Mouse (Mus musculus): Measurements from ENCODE around the gene Cdk5r1. TPM values are rescaled to one million over a fixed set of nuclear protein-coding genes. Genes with fewer than 3 reads are reported as not detected.

Cdk5r1 gene
- polyA plus RNA-seq, 1 experiment from 2014 or later, result 0.39 TPM

GRCm38 (mm10) chr11:80474175-80474691 lies 2.6 kb upstream of the Cdk5r1 start:
- DNase-seq (ENCODE audit: low spot score), result peak; percentile 46
- TF ChIP-seq EP300 (IDR thresholded peaks at IDR 0.05) (no peak), CTCF (IDR thresholded peaks at IDR 0.05) (peak; percentile 66)

GRCm38 (mm10) chr11:80474846-80475245 lies 2.0 kb upstream of the Cdk5r1 start:
- H3K27me3 ChIP-seq (replicated peaks; ENCODE audit: insufficient read depth, low read length), result no peaks in the 10 kb centered on the region
- TF ChIP-seq EP300 (IDR thresholded peaks at IDR 0.05), result no peak
- TF ChIP-seq CTCF (IDR thresholded peaks at IDR 0.05), result no peak
- H3K9me3 ChIP-seq (ENCODE audit: low read length), result no peaks in the 10 kb centered on the region
- H3K9ac ChIP-seq (replicated peaks; ENCODE audit: low read depth), result no peak overlapping the region
- H3K4me3 ChIP-seq (ENCODE audit: low read depth, low read length), result no peak overlapping the region
- peaks cover 12% of the 10 kb centered on the region for H3K36me3 ChIP-seq (ENCODE audit: insufficient read depth, low read length)
- 78% methylated on average over 11 of the region's 11 CpGs for WGBS
- H3K4me2 ChIP-seq (replicated peaks; ENCODE audit: low read depth, low read length), result no peak overlapping the region
- no peak overlapping the region for H3K27ac ChIP-seq (ENCODE audit: low read length)
- ATAC-seq (no peak), DNase-seq (ENCODE audit: low spot score) (peak; percentile 49)
- H3K4me1 ChIP-seq (ENCODE audit: insufficient read depth, low read depth, low read length), result peaks cover 11% of the 10 kb centered on the region

More at GRCm38 (mm10) chr11:80474175-80474691, 2.6 kb upstream of the Cdk5r1 start:
- no peak overlapping the region for H3K27ac ChIP-seq (ENCODE audit: low read length)
- 32% methylated on average over 2 of the region's 2 CpGs for WGBS
- no peak overlapping the region for H3K4me2 ChIP-seq (replicated peaks; ENCODE audit: low read depth, low read length)
- no peak for ATAC-seq
- H3K9ac ChIP-seq (replicated peaks; ENCODE audit: low read depth), result no peak overlapping the region
- H3K36me3 ChIP-seq (ENCODE audit: insufficient read depth, low read length), result peaks cover 13% of the 10 kb centered on the region
- H3K4me3 ChIP-seq (ENCODE audit: low read depth, low read length), result no peak overlapping the region
- peaks cover 11% of the 10 kb centered on the region for H3K4me1 ChIP-seq (ENCODE audit: insufficient read depth, low read depth, low read length)
- H3K9me3 ChIP-seq (ENCODE audit: low read length), result no peaks in the 10 kb centered on the region
- H3K27me3 ChIP-seq (replicated peaks; ENCODE audit: insufficient read depth, low read length), result no peaks in the 10 kb centered on the region

- peaks cover 7% of the 10 kb centered on the region for H3K36me3 ChIP-seq (ENCODE audit: insufficient read depth, low read length)
- 71% methylated on average over 9 of the region's 9 CpGs for WGBS
- H3K27me3 ChIP-seq (replicated peaks; ENCODE audit: insufficient read depth, low read length), result no peaks in the 10 kb centered on the region
- no peak for TF ChIP-seq EP300 (IDR thresholded peaks at IDR 0.05)
- no peak for TF ChIP-seq CTCF (IDR thresholded peaks at IDR 0.05)
- peaks cover 11% of the 10 kb centered on the region for H3K4me1 ChIP-seq (ENCODE audit: insufficient read depth, low read depth, low read length)
- no peak overlapping the region for H3K27ac ChIP-seq (ENCODE audit: low read length)
- DNase-seq (ENCODE audit: low spot score), result no peak
- no peak overlapping the region for H3K9ac ChIP-seq (replicated peaks; ENCODE audit: low read depth)
- no peak for ATAC-seq
- H3K9me3 ChIP-seq (ENCODE audit: low read length), result no peaks in the 10 kb centered on the region
- H3K4me3 ChIP-seq (ENCODE audit: low read depth, low read length), result no peak overlapping the region
- no peak overlapping the region for H3K4me2 ChIP-seq (replicated peaks; ENCODE audit: low read depth, low read length)
These were observed 1.3 kb upstream of the Cdk5r1 start for GRCm38 (mm10) chr11:80475544-80475943.

- Histone ChIP-seq H3K4me3 (ENCODE audit: low read depth, low read length) (peak overlapping the region; percentile 59), H3K27ac (ENCODE audit: low read length) (peak overlapping the region; percentile 3; the same call in 1 of the 2 replicates), H3K9ac (replicated peaks; ENCODE audit: low read depth) (peak overlapping the region; percentile 35; the same call in 1 of the 2 replicates), H3K4me2 (replicated peaks; ENCODE audit: low read depth, low read length) (peak overlapping the region; percentile 97), H3K9me3 (ENCODE audit: low read length) (no peaks in the 10 kb centered on the region), H3K36me3 (ENCODE audit: insufficient read depth, low read length) (peaks cover 7% of the 10 kb centered on the region; the same call in 1 of the 2 replicates), H3K4me1 (ENCODE audit: insufficient read depth, low read depth, low read length) (peaks cover 11% of the 10 kb centered on the region), H3K27me3 (replicated peaks; ENCODE audit: insufficient read depth, low read length) (no peaks in the 10 kb centered on the region)
- ATAC-seq (peak; percentile 1; the same call in 1 of the 2 replicates), DNase-seq (ENCODE audit: low spot score) (no peak)
- no peak for TF ChIP-seq EP300 (IDR thresholded peaks at IDR 0.05)
- no peak for TF ChIP-seq CTCF (IDR thresholded peaks at IDR 0.05)
- 16% methylated on average over 49 of the region's 55 CpGs for WGBS
These were observed 747 bp downstream of the Cdk5r1 start for GRCm38 (mm10) chr11:80477341-80478199.

GRCm38 (mm10) chr11:80478694-80479412 lies 2.0 kb downstream of the Cdk5r1 start:
- Histone ChIP-seq H3K4me1 (ENCODE audit: insufficient read depth, low read depth, low read length) (peaks cover 11% of the 10 kb centered on the region), H3K9ac (replicated peaks; ENCODE audit: low read depth) (no peak overlapping the region), H3K36me3 (ENCODE audit: insufficient read depth, low read length) (peaks cover 3% of the 10 kb centered on the region; the same call in 1 of the 2 replicates), H3K27ac (ENCODE audit: low read length) (no peak overlapping the region), H3K9me3 (ENCODE audit: low read length) (no peaks in the 10 kb centered on the region), H3K4me2 (replicated peaks; ENCODE audit: low read depth, low read length) (no peak overlapping the region), H3K4me3 (ENCODE audit: low read depth, low read length) (no peak overlapping the region), H3K27me3 (replicated peaks; ENCODE audit: insufficient read depth, low read length) (no peaks in the 10 kb centered on the region)
- ATAC-seq, result no peak
- no peak for TF ChIP-seq CTCF (IDR thresholded peaks at IDR 0.05)
- TF ChIP-seq EP300 (IDR thresholded peaks at IDR 0.05), result no peak
- DNase-seq (ENCODE audit: low spot score), result no peak
- WGBS, result 79% methylated on average over 14 of the region's 14 CpGs

GRCm38 (mm10) chr11:80479425-80479824 lies 2.6 kb downstream of the Cdk5r1 start:
- H3K4me1 ChIP-seq (ENCODE audit: insufficient read depth, low read depth, low read length), result peaks cover 11% of the 10 kb centered on the region
- TF ChIP-seq EP300 (IDR thresholded peaks at IDR 0.05), result no peak
- TF ChIP-seq CTCF (IDR thresholded peaks at IDR 0.05), result no peak
- no peaks in the 10 kb centered on the region for H3K36me3 ChIP-seq (ENCODE audit: insufficient read depth, low read length)
- ATAC-seq (no peak), DNase-seq (ENCODE audit: low spot score) (no peak)
- no peaks in the 10 kb centered on the region for H3K9me3 ChIP-seq (ENCODE audit: low read length)
- H3K4me3 ChIP-seq (ENCODE audit: low read depth, low read length), result no peak overlapping the region
- WGBS, result 43% methylated on average over 5 of the region's 5 CpGs
- no peaks in the 10 kb centered on the region for H3K27me3 ChIP-seq (replicated peaks; ENCODE audit: insufficient read depth, low read length)
- H3K27ac ChIP-seq (ENCODE audit: low read length), result no peak overlapping the region
- H3K9ac ChIP-seq (replicated peaks; ENCODE audit: low read depth), result no peak overlapping the region
- H3K4me2 ChIP-seq (replicated peaks; ENCODE audit: low read depth, low read length), result no peak overlapping the region
